Mouse (Mus musculus) forebrain, embryonic 14.5 days (tissue): Measurements from ENCODE around the gene Olfr1062. TPM values are rescaled to one million over a fixed set of nuclear protein-coding genes. Genes with fewer than 3 reads are reported as not detected.
"Not testable (repeated sequence)": the region's sequence is repeated elsewhere in the genome, so short reads cannot be mapped to it uniquely, and the experiment has no call there.

ENCODE experiments used
- ATAC-seq: fragments of 200-750 bp; cut with Nextera tagmentation; 2 replicates; pipeline ENCODE4 v1.8.0; 2017; ENCODE audit warnings: mild to moderate bottlenecking, moderate library complexity
- DNase-seq: peaks from one replicate; pipeline ENCODE4 v3.0.0-alpha.2; 2015; ENCODE audit warnings: low spot score
- H3K27ac ChIP-seq: fragments of 300-500 bp; sonication (generic); 2 replicates; pipeline ENCODE4 v1.5.1; 2014; ENCODE audit warnings: low read depth, mild to moderate bottlenecking, control low read depth, low read length, moderate library complexity
- H3K27me3 ChIP-seq: fragments of 300-500 bp; sonication (generic); replicated peaks from 2 replicates; pipeline ENCODE4 v1.6.1; 2014; ENCODE audit warnings: low read length, control low read depth, mixed read lengths; ENCODE audit not compliant: control insufficient read depth, insufficient read depth
- H3K36me3 ChIP-seq: fragments of 300-500 bp; sonication (generic); 2 replicates; pipeline ENCODE4 v1.6.1; 2014; ENCODE audit warnings: low read length, control low read depth; ENCODE audit not compliant: control insufficient read depth, insufficient read depth
- H3K4me1 ChIP-seq: fragments of 300-500 bp; sonication (generic); 2 replicates; pipeline ENCODE4 v1.6.1; 2014; ENCODE audit warnings: antibody characterized with exemption, low read length, control low read depth; ENCODE audit not compliant: control insufficient read depth, insufficient read depth
- H3K4me2 ChIP-seq: fragments of 300-500 bp; sonication (generic); 2 replicates; pipeline ENCODE4 v1.6.1; 2014; ENCODE audit warnings: mild to moderate bottlenecking, control low read depth, low read length
- H3K4me3 ChIP-seq: fragments of 300-500 bp; sonication (generic); 2 replicates; pipeline ENCODE4 v1.5.1; 2014; ENCODE audit warnings: low read depth, low read length, control low read depth
- H3K9ac ChIP-seq: fragments of 300-500 bp; sonication (generic); 2 replicates; pipeline ENCODE4 v1.6.1; 2014; ENCODE audit warnings: mild to moderate bottlenecking, low read length, control low read depth, moderate library complexity
- H3K9me3 ChIP-seq: fragments of 300-500 bp; sonication (generic); replicated peaks from 2 replicates; pipeline ENCODE4 v1.6.1; 2016; ENCODE audit warnings: low read length, control low read depth, mixed read lengths; ENCODE audit not compliant: control insufficient read depth
- polyA plus RNA-seq: library from polyadenylated mRNA; unstranded; fragments of >200 nt; fragmentation: Nextera tagmentation; extraction: Ambion mirVana; gene quantifications from 2 replicates; pipeline ENCODE4 v1.2.1, GENCODE M21; 2014

Gene Olfr1062
- polyA plus RNA-seq, 1 experiment from 2014 or later = not detected

- not testable (repeated sequence) for H3K4me2 ChIP-seq, H3K27me3 ChIP-seq, H3K9ac ChIP-seq, H3K27ac ChIP-seq, DNase-seq, ATAC-seq, H3K9me3 ChIP-seq, H3K36me3 ChIP-seq, H3K4me1 ChIP-seq, H3K4me3 ChIP-seq
Measured at GRCm38 (mm10) chr2:86388461-86388860, 38.1 kb downstream of the Olfr1062 start, which contains the start of gene Olfr1058. Gene Olfr1058 (minus strand): TSS chr2:86388561.

GRCm38 (mm10) chr2:86378293-86378692 is 48.3 kb downstream of the Olfr1062 start, which contains the start of gene Olfr1057:
Gene Olfr1057 (minus strand): TSS chr2:86378393.
- Histone ChIP-seq H3K9ac (no peak within 1 kb of the TSS), H3K36me3 (no peaks in the 10 kb centered on the region), H3K4me3 (no peak within 1 kb of the TSS), H3K27ac (no peak within 1 kb of the TSS), H3K4me2 (no peak within 1 kb of the TSS), H3K9me3 (no peaks in the 10 kb centered on the region), H3K27me3 (no peaks in the 10 kb centered on the region), H3K4me1 (no peaks in the 10 kb centered on the region)
- DNase-seq = no peak
- no peak for ATAC-seq

Other genes with a start within 250 kb of the Olfr1062 start
- gene Olfr1044, start 248.9 kb downstream of the Olfr1062 start, polyA plus RNA-seq = not detected in 2 replicates
- gene Olfr52, start 241.1 kb downstream of the Olfr1062 start, polyA plus RNA-seq = not detected in 2 replicates
- not detected in 2 replicates for gene Olfr1045, start 223.7 kb downstream of the Olfr1062 start, polyA plus RNA-seq
- not detected in 2 replicates for gene Olfr1046, start 207.4 kb downstream of the Olfr1062 start, polyA plus RNA-seq
- not detected in 2 replicates for gene Olfr1047, start 195.3 kb downstream of the Olfr1062 start, polyA plus RNA-seq
- not detected in 2 replicates for gene Olfr1048, start 186.5 kb downstream of the Olfr1062 start, polyA plus RNA-seq
- not detected in 2 replicates for gene Olfr1049, start 168.4 kb downstream of the Olfr1062 start, polyA plus RNA-seq
- not detected in 2 replicates for gene Olfr1051, start 147.7 kb downstream of the Olfr1062 start, polyA plus RNA-seq
- gene Olfr1052, start 134.3 kb downstream of the Olfr1062 start, polyA plus RNA-seq = not detected in 2 replicates
- gene Olfr1053, start 111.5 kb downstream of the Olfr1062 start, polyA plus RNA-seq = not detected in 2 replicates
- gene Olfr1054, start 91.3 kb downstream of the Olfr1062 start, polyA plus RNA-seq = not detected in 2 replicates
- not detected in 2 replicates for gene Olfr1055, start 76.5 kb downstream of the Olfr1062 start, polyA plus RNA-seq
- gene Olfr1056, start 64.3 kb downstream of the Olfr1062 start, polyA plus RNA-seq = not detected in 2 replicates
- gene Olfr1057, start 48.4 kb downstream of the Olfr1062 start, polyA plus RNA-seq = not detected in 2 replicates
- not detected in 2 replicates for gene Olfr1058, start 38.2 kb downstream of the Olfr1062 start, polyA plus RNA-seq
- gene Olfr1061, start 12.7 kb downstream of the Olfr1062 start, polyA plus RNA-seq = not detected in 2 replicates
- gene Olfr1065, start 23.8 kb upstream of the Olfr1062 start, polyA plus RNA-seq = not detected in 2 replicates
- not detected in 2 replicates for gene Olfr1066, start 29.5 kb upstream of the Olfr1062 start, polyA plus RNA-seq
- not detected in 2 replicates for gene Olfr228, start 60.6 kb upstream of the Olfr1062 start, polyA plus RNA-seq
- not detected in 2 replicates for gene Olfr1076, start 81.7 kb upstream of the Olfr1062 start, polyA plus RNA-seq
- gene Olfr1079, start 115.7 kb upstream of the Olfr1062 start, polyA plus RNA-seq = not detected in 2 replicates
- not detected in 2 replicates for gene Olfr1080, start 131.5 kb upstream of the Olfr1062 start, polyA plus RNA-seq
- gene Olfr1082, start 172.2 kb upstream of the Olfr1062 start, polyA plus RNA-seq = not detected in 2 replicates
- gene Olfr1084, start 213.0 kb upstream of the Olfr1062 start, polyA plus RNA-seq = not detected in 2 replicates
- not detected in 2 replicates for gene Olfr1085, start 235.3 kb upstream of the Olfr1062 start, polyA plus RNA-seq